ENCODE assay signal across 10 mouse cellular contexts in the genomic region with DNA sequence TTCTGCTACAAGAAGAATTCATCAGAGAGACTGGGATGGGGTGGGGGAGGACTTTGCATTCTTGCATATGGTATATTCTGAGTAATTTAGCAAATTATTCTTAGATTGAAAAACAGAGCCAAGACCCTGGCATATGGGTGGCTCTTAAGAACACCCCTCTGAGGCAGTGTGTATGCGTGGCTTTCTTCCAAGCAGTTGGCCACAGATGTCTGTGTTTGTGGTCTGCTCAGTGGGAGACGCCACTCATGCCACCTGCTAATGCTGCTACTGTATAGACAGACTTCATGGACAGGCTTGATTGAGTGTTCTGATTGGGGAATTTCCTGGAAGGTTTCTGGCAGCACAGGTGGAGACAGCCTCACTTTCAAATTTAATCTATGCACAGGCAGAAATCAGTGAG.
DNase-seq lines count a peak whose midpoint lies in the region; ATAC-seq lines count a peak whose summit lies in the region.
"Had no signal": no experiment of that assay in that cellular context is flagged by ENCODE, and none has a peak within 500 bp of the region (broad histone marks: within the 10 kb centered on the region; RNA-seq: fewer than 3 reads in every experiment).

No protein-coding gene starts in this region.

- no peaks in the 10 kb centered on the region for H3K27me3 ChIP-seq in hindbrain, embryonic 13.5 days
- H3K27me3 ChIP-seq in hindbrain, embryonic 12.5 days: no peaks in the 10 kb centered on the region
- no peaks in the 10 kb centered on the region for H3K27me3 ChIP-seq in forebrain, embryonic 12.5 days
- H3K27me3 ChIP-seq: liver, embryonic 13.5 days had no signal

- peak; percentile 89 for ATAC-seq in hindbrain, embryonic 13.5 days (ENCODE audit: low FRiP score)
- ATAC-seq in hindbrain, embryonic 12.5 days (ENCODE audit: low FRiP score): no peak
- ATAC-seq in forebrain, embryonic 12.5 days (ENCODE audit: low FRiP score): peak; percentile 80
- no peak for ATAC-seq in granulocyte monocyte progenitor cell, adult 5-6 weeks (replicated peaks; ENCODE audit: poor library complexity, severe bottlenecking)

- 70% methylated on average over 2 of the region's 2 CpGs for WGBS in hindbrain, embryonic 13.5 days
- 65% methylated on average over 2 of the region's 2 CpGs for WGBS in hindbrain, embryonic 12.5 days
- 78% methylated on average over 2 of the region's 2 CpGs for WGBS in forebrain, embryonic 12.5 days

- H3K4me3 ChIP-seq in hindbrain, embryonic 13.5 days: no peak overlapping the region
- no peak overlapping the region for H3K4me3 ChIP-seq in hindbrain, embryonic 12.5 days
- no peak overlapping the region for H3K4me3 ChIP-seq in forebrain, embryonic 12.5 days (replicated peaks)
- H3K4me3 ChIP-seq: liver, embryonic 13.5 days had no signal

- peak; percentile 46 for DNase-seq in layer of hippocampus, adult 9-11 months
- peak; percentile 13 for DNase-seq in right cerebral cortex, postnatal 14 days
- no peak for DNase-seq in kidney, adult 9 months
- DNase-seq in gastrocnemius, adult 18-20 months (ENCODE audit: low spot score): no peak
- DNase-seq: kidney, adult 18-20 months; liver, embryonic 13.5 days had no signal

- H3K27ac ChIP-seq in hindbrain, embryonic 13.5 days: no peak overlapping the region
- no peak overlapping the region for H3K27ac ChIP-seq in hindbrain, embryonic 12.5 days
- no peak overlapping the region for H3K27ac ChIP-seq in forebrain, embryonic 12.5 days
- H3K27ac ChIP-seq: liver, embryonic 13.5 days had no signal

- no peaks in the 10 kb centered on the region for H3K36me3 ChIP-seq in hindbrain, embryonic 13.5 days
- H3K36me3 ChIP-seq in hindbrain, embryonic 12.5 days: no peaks in the 10 kb centered on the region
- H3K36me3 ChIP-seq in forebrain, embryonic 12.5 days (replicated peaks): no peaks in the 10 kb centered on the region
- H3K36me3 ChIP-seq: liver, embryonic 13.5 days had no signal

- H3K9ac ChIP-seq in hindbrain, embryonic 13.5 days: no peak overlapping the region
- no peak overlapping the region for H3K9ac ChIP-seq in hindbrain, embryonic 12.5 days
- H3K9ac ChIP-seq in forebrain, embryonic 12.5 days: no peak overlapping the region
- H3K9ac ChIP-seq: liver, embryonic 13.5 days had no signal

- H3K4me2 ChIP-seq in hindbrain, embryonic 13.5 days: no peak overlapping the region
- H3K4me2 ChIP-seq in hindbrain, embryonic 12.5 days (replicated peaks): no peak overlapping the region
- H3K4me2 ChIP-seq in forebrain, embryonic 12.5 days: no peak overlapping the region
- H3K4me2 ChIP-seq: liver, embryonic 13.5 days had no signal

- no peaks in the 10 kb centered on the region; the same call in 1 of the 2 replicates for H3K4me1 ChIP-seq in hindbrain, embryonic 13.5 days (replicated peaks)
- no peaks in the 10 kb centered on the region for H3K4me1 ChIP-seq in hindbrain, embryonic 12.5 days
- H3K4me1 ChIP-seq in forebrain, embryonic 12.5 days: peaks cover 13% of the 10 kb centered on the region

- no peaks in the 10 kb centered on the region for H3K9me3 ChIP-seq in hindbrain, embryonic 13.5 days
- H3K9me3 ChIP-seq in hindbrain, embryonic 12.5 days (replicated peaks): no peaks in the 10 kb centered on the region
- H3K9me3 ChIP-seq in forebrain, embryonic 12.5 days: peaks cover 4% of the 10 kb centered on the region; the same call in 1 of the 2 replicates
- H3K9me3 ChIP-seq: liver, embryonic 13.5 days had no signal

Comparison
In these comparisons a context has a peak if more than half of its experiments do, and no peak if none do; other contexts are left out.
1. ATAC-seq: peak in hindbrain, embryonic 13.5 days (single experiment) and forebrain, embryonic 12.5 days (single experiment); none in hindbrain, embryonic 12.5 days (single experiment) and granulocyte monocyte progenitor cell, adult 5-6 weeks (single experiment).
2. DNase-seq: peak in layer of hippocampus, adult 9-11 months (single experiment) and right cerebral cortex, postnatal 14 days (single experiment); none in kidney, adult 9 months (single experiment) and gastrocnemius, adult 18-20 months (single experiment).